Mouse (Mus musculus): ENCODE measurements around the gene Dmc1.

GRCm38 (mm10) chr15:79608214-79608613, 3.3 kb upstream of the Dmc1 start:
- no peak for TF ChIP-seq CTCF (IDR thresholded peaks at IDR 0.05)
- TF ChIP-seq EP300 (IDR thresholded peaks at IDR 0.05) = no peak
